Mouse (Mus musculus): ENCODE data around the gene Rack1.
A peak's percentile ranks its signal among the peaks of the same experiment; 100 is the strongest.

DNA sequence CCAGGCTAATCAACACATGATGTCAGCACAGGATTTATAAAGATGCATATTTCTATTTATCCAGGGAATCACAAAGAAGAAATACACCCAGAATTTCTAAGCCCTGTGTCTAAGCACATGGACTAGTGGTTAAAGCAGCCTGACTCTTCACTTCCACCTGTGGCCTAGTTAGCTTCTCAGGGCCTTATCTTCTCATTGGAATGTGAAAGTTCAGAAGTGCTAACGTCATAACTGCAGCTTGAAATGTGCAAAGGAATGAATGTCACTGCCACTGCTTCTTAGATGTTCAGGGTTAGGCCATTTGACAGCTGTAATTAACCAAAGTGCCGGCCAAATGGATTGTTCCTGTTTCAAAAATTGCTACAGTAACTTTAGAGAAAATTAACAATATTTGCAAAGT lies 30.1 kb downstream of the Rack1 start:
- no peak for TF ChIP-seq CTCF (IDR thresholded peaks at IDR 0.05; ENCODE audit: low read depth)
- TF ChIP-seq EP300 (IDR thresholded peaks at IDR 0.05; ENCODE audit: low read depth) = peak; percentile 45; the same call in 1 of the 2 replicates

Data from heart, postnatal 0 days (tissue).